Mouse (Mus musculus): ENCODE measurements around the gene Iqcc. TPM values are rescaled to one million over a fixed set of nuclear protein-coding genes. Genes with fewer than 3 reads are reported as not detected.

The Iqcc gene
- polyA plus RNA-seq, 1 experiment from 2014 or later, result 33.7 TPM

- Histone ChIP-seq H3K9me3 (no peaks in the 10 kb centered on the region), H3K36me3 (peaks cover 58% of the 10 kb centered on the region), H3K27ac (peak within 1 kb of the TSS; percentile 83), H3K27me3 (no peaks in the 10 kb centered on the region), H3K4me2 (peak within 1 kb of the TSS; percentile 76), H3K9ac (peak within 1 kb of the TSS; percentile 93), H3K4me1 (peaks cover 26% of the 10 kb centered on the region), H3K4me3 (peak within 1 kb of the TSS; percentile 95)
- peak; percentile 85 for ATAC-seq (ENCODE audit: insufficient number of reproducible peaks, insufficient read depth, low FRiP score, low TSS enrichment, low read depth)
- WGBS, result under 1% methylated on average over 74 of the region's 74 CpGs
Observed at GRCm38 (mm10) chr4:129600233-129601158, 18.4 kb downstream of the Iqcc start, which contains the start of the genes Eif3i and Tmem234. Eif3i (minus strand) TSS chr4:129600648. Tmem234 (plus strand) TSS chr4:129600668.

- peaks cover 38% of the 10 kb centered on the region for H3K36me3 ChIP-seq
- no peak for ATAC-seq (ENCODE audit: insufficient number of reproducible peaks, insufficient read depth, low FRiP score, low TSS enrichment, low read depth)
- H3K27me3 ChIP-seq, result no peaks in the 10 kb centered on the region
- H3K9me3 ChIP-seq, result no peaks in the 10 kb centered on the region
- no peak overlapping the region for H3K27ac ChIP-seq
- H3K4me3 ChIP-seq, result no peak overlapping the region
- 90% methylated on average over 4 of the region's 4 CpGs for WGBS
- H3K9ac ChIP-seq, result no peak overlapping the region
- peaks cover 8% of the 10 kb centered on the region for H3K4me1 ChIP-seq
- no peak overlapping the region for H3K4me2 ChIP-seq
Observed at GRCm38 (mm10) chr4:129588865-129589264, 30.0 kb downstream of the Iqcc start.

- no peak overlapping the region for H3K9ac ChIP-seq
- H3K4me1 ChIP-seq, result peaks cover 8% of the 10 kb centered on the region
- H3K27ac ChIP-seq, result no peak overlapping the region
- no peak overlapping the region for H3K4me2 ChIP-seq
- WGBS, result 46% methylated on average over 1 of the region's 1 CpGs
- H3K9me3 ChIP-seq, result no peaks in the 10 kb centered on the region
- no peak for ATAC-seq (ENCODE audit: insufficient number of reproducible peaks, insufficient read depth, low FRiP score, low TSS enrichment, low read depth)
- no peaks in the 10 kb centered on the region for H3K27me3 ChIP-seq
- no peak overlapping the region for H3K4me3 ChIP-seq
- H3K36me3 ChIP-seq, result peaks cover 20% of the 10 kb centered on the region
Observed at GRCm38 (mm10) chr4:129586943-129587342, 32.0 kb downstream of the Iqcc start.

DNA sequence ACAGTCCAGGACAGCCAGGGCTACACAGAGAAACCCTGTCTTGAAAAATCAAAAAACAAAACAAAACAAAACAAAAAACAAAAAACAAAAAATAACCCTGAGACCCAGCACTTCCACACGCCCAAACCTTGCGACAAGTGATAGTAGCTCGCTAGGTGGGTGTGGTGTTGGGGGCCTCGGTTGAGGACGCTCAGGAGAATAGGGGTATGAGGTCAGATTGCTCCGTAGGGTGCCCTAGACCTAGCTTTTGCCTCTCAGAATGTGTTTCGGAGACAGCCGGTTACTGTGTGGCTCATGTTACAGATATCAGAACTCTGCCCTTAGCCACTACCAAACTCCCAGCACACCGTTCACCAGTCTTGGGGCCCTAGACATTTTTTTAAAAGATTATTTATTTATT lies 33.1 kb downstream of the Iqcc start:
- WGBS, result 68% methylated on average over 9 of the region's 9 CpGs
- no peak for ATAC-seq (ENCODE audit: insufficient number of reproducible peaks, insufficient read depth, low FRiP score, low TSS enrichment, low read depth)
- no peak overlapping the region for H3K27ac ChIP-seq
- peak overlapping the region; percentile 76 for H3K4me2 ChIP-seq
- H3K4me3 ChIP-seq, result no peak overlapping the region
- no peaks in the 10 kb centered on the region for H3K27me3 ChIP-seq
- peaks cover 8% of the 10 kb centered on the region for H3K4me1 ChIP-seq
- no peaks in the 10 kb centered on the region for H3K9me3 ChIP-seq
- H3K9ac ChIP-seq, result no peak overlapping the region
- H3K36me3 ChIP-seq, result peaks cover 9% of the 10 kb centered on the region

DNA sequence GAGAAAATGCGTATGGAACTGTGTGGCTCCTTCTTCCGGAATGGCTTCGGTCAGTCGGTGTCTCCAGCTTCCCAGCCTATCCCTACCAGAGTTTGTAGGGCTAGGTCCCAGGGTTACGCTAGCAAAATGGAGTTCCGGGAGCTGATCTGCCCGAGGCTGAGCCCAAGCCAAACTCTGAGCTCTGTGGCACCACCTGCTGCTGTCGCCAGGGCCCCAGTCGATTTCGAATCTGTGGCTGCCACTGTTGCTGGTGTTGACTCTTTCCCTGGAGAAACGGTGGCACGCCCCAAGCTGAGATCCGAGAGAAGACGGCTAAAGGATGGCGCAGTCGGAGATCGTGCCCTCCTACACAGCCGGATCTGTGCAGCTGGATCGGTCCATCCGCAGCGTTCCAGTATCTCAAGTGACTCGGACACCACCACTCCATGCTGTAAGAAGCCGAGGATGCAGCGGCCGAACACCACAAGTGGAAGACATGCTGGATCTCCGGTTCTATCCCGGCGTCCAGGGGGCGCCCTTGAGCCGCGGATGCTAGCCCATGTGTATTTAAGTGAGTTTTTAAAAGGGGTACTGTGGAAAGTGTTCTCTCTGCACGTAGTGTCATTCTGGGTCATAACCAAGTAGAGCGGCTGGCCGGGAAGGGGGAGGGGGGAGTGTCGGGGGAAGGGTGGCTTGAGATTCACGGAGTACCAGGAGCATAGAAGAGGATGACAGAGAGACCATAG lies 33.9 kb downstream of the Iqcc start:
- peak overlapping the region; percentile 51 for H3K4me3 ChIP-seq
- no peaks in the 10 kb centered on the region for H3K9me3 ChIP-seq
- H3K36me3 ChIP-seq, result peaks cover 1% of the 10 kb centered on the region; the same call in 1 of the 2 replicates
- peak; percentile 54; the same call in 1 of the 2 replicates for ATAC-seq (ENCODE audit: insufficient number of reproducible peaks, insufficient read depth, low FRiP score, low TSS enrichment, low read depth)
- H3K27me3 ChIP-seq, result no peaks in the 10 kb centered on the region
- H3K27ac ChIP-seq, result no peak overlapping the region; the same call in 1 of the 2 replicates
- 1% methylated on average over 36 of the region's 36 CpGs for WGBS
- H3K4me2 ChIP-seq, result peak overlapping the region; percentile 76
- H3K9ac ChIP-seq, result peak overlapping the region; percentile 69
- peaks cover 8% of the 10 kb centered on the region for H3K4me1 ChIP-seq

DNA sequence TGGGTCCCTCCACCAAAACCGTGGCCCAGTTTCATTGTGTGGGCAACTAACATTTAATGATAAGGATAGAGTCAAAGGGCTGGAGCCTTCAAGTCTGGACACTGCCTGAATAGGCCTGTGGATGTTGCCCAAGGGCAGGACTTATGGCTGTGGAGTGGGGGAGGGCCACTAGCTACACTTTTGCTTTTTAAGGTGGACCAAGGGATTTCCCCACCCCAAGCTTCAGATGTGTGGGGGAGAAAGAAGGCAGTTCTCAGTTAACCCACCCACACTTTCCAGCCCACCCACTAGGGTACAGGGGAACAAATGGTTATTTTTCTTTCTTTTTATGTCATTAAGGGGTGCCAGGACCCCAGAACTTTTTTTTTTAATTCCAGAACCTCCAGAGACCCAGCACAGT lies 34.5 kb downstream of the Iqcc start:
- H3K27me3 ChIP-seq, result no peaks in the 10 kb centered on the region
- 55% methylated on average over 1 of the region's 1 CpGs for WGBS
- H3K4me1 ChIP-seq, result peaks cover 8% of the 10 kb centered on the region
- no peak for ATAC-seq (ENCODE audit: insufficient number of reproducible peaks, insufficient read depth, low FRiP score, low TSS enrichment, low read depth)
- H3K4me3 ChIP-seq, result peak overlapping the region; percentile 51
- H3K4me2 ChIP-seq, result peak overlapping the region; percentile 76
- H3K27ac ChIP-seq, result no peak overlapping the region; the same call in 1 of the 2 replicates
- peak overlapping the region; percentile 69 for H3K9ac ChIP-seq
- H3K9me3 ChIP-seq, result no peaks in the 10 kb centered on the region
- no peaks in the 10 kb centered on the region for H3K36me3 ChIP-seq

DNA sequence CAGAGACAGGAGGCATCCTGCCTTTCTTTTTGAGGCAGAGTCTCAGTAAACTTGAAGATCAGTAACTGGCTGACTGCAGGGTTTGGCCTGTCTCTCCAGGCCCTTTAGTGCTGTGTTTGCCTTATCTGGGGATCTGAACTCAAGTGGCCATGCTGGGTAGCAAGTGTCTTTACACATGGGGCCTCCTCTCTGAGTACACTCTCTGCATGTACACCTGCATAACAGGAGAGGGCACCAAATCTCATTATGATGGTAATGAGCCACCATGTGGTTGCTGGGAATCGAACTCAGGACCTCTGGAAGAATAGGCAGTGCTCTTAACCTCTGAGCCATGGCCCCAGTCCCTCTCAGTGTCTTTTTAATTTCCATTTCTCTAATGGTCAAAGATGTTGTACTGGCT lies 36.6 kb downstream of the Iqcc start:
- no peak overlapping the region for H3K27ac ChIP-seq
- WGBS, result 84% methylated on average over 1 of the region's 1 CpGs
- peaks cover 8% of the 10 kb centered on the region for H3K4me1 ChIP-seq
- no peak overlapping the region for H3K9ac ChIP-seq
- H3K27me3 ChIP-seq, result no peaks in the 10 kb centered on the region
- H3K4me2 ChIP-seq, result no peak overlapping the region
- no peaks in the 10 kb centered on the region for H3K9me3 ChIP-seq
- no peak overlapping the region for H3K4me3 ChIP-seq
- ATAC-seq (ENCODE audit: insufficient number of reproducible peaks, insufficient read depth, low FRiP score, low TSS enrichment, low read depth), result no peak
- H3K36me3 ChIP-seq, result no peaks in the 10 kb centered on the region

- H3K4me3 ChIP-seq, result no peak overlapping the region
- H3K9me3 ChIP-seq, result no peaks in the 10 kb centered on the region
- no peak for ATAC-seq (ENCODE audit: insufficient number of reproducible peaks, insufficient read depth, low FRiP score, low TSS enrichment, low read depth)
- no peak overlapping the region for H3K9ac ChIP-seq
- WGBS, result 58% methylated on average over 7 of the region's 7 CpGs
- no peak overlapping the region for H3K4me2 ChIP-seq
- H3K27ac ChIP-seq, result no peak overlapping the region
- no peaks in the 10 kb centered on the region for H3K36me3 ChIP-seq
- no peaks in the 10 kb centered on the region; the same call in 1 of the 2 replicates for H3K27me3 ChIP-seq
- peaks cover 12% of the 10 kb centered on the region for H3K4me1 ChIP-seq
Observed at GRCm38 (mm10) chr4:129580347-129580746, 38.6 kb downstream of the Iqcc start.

DNA sequence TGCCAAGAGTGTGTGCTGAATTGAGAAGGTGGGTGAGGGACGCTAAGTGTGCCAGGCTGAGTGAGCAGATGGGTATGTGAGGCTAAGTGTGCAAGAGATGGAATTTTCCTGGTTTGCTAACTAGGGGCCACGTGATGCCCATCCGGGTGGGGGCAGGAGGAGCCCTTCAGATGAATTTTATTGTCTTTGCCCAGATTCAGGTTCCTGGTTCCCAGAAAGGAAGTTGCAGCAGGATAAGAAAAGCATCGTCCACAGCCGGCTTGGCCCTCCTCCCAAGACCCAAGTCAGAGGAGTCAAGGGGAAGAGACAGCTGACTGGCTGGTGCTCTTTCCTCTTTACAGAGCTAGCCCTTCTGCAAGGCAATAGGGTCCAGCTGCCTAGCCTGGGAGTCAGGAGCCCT lies 40.4 kb downstream of the Iqcc start, which contains the start of gene Fam167b:
Fam167b (minus strand) TSS at position 84 of the 400 bp plus-strand sequence.
- Histone ChIP-seq H3K9me3 (no peaks in the 10 kb centered on the region), H3K4me2 (peak within 1 kb of the TSS; percentile 22; the same call in 1 of the 2 replicates), H3K36me3 (no peaks in the 10 kb centered on the region), H3K4me3 (no peak within 1 kb of the TSS), H3K9ac (no peak within 1 kb of the TSS), H3K27me3 (no peaks in the 10 kb centered on the region; the same call in 1 of the 2 replicates), H3K27ac (no peak within 1 kb of the TSS; the same call in 1 of the 2 replicates), H3K4me1 (peaks cover 10% of the 10 kb centered on the region; the same call in 1 of the 2 replicates)
- 88% methylated on average over 5 of the region's 5 CpGs for WGBS
- no peak for ATAC-seq (ENCODE audit: insufficient number of reproducible peaks, insufficient read depth, low FRiP score, low TSS enrichment, low read depth)

- H3K4me1 ChIP-seq, result peaks cover 10% of the 10 kb centered on the region; the same call in 1 of the 2 replicates
- H3K4me2 ChIP-seq, result peak overlapping the region; percentile 22; the same call in 1 of the 2 replicates
- no peaks in the 10 kb centered on the region; the same call in 1 of the 2 replicates for H3K27me3 ChIP-seq
- 84% methylated on average over 7 of the region's 7 CpGs for WGBS
- H3K4me3 ChIP-seq, result no peak overlapping the region
- H3K9me3 ChIP-seq, result no peaks in the 10 kb centered on the region
- no peak for ATAC-seq (ENCODE audit: insufficient number of reproducible peaks, insufficient read depth, low FRiP score, low TSS enrichment, low read depth)
- H3K9ac ChIP-seq, result no peak overlapping the region
- H3K36me3 ChIP-seq, result no peaks in the 10 kb centered on the region
- no peak overlapping the region for H3K27ac ChIP-seq
Observed at GRCm38 (mm10) chr4:129577688-129578087, 41.2 kb downstream of the Iqcc start.

DNA sequence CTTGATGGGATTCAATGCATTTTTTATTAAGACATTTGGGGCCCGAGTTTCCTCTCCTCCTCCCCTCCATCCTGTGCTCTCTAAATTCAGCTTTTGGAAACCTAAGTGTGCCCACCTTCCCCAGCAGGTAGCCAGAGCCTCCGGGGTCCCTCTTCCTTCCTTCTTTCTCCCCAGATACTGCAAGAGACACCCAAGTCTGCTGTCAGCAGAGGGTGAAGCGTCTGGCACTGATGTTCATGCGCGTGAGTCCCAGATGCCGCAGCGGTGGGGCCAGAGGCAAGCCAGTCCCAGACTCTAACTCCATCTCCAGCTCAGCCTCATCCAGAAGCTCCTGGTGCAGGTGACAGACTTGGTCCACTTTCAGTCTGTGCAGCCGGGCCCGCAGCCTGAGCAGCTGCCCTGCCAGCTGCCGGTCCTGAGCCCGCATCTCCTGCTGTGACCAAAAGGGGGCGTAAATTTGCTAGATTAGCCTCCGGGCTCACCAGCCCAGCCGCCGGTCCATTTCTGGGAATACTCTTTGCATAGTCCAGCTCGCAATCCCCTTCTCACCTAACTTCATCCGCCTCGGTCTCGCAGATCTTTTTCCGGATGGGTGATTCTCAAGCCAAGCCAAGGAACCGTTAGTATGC lies 41.9 kb downstream of the Iqcc start:
- ATAC-seq (ENCODE audit: insufficient number of reproducible peaks, insufficient read depth, low FRiP score, low TSS enrichment, low read depth), result no peak
- peaks cover 10% of the 10 kb centered on the region; the same call in 1 of the 2 replicates for H3K4me1 ChIP-seq
- H3K27me3 ChIP-seq, result no peaks in the 10 kb centered on the region; the same call in 1 of the 2 replicates
- 30% methylated on average over 21 of the region's 21 CpGs for WGBS
- peak overlapping the region; percentile 22; the same call in 1 of the 2 replicates for H3K4me2 ChIP-seq
- no peaks in the 10 kb centered on the region for H3K36me3 ChIP-seq
- H3K4me3 ChIP-seq, result 0 out of 2 replicates have a peak overlapping the region, but pooled peaks have one; percentile 1
- no peak overlapping the region for H3K27ac ChIP-seq
- H3K9me3 ChIP-seq, result no peaks in the 10 kb centered on the region
- 0 out of 2 replicates have a peak overlapping the region, but pooled peaks have one; percentile 27 for H3K9ac ChIP-seq

Measured in embryonic facial prominence, embryonic 13.5 days (tissue).